Mouse (Mus musculus) brain, embryonic 14.5 days (tissue): Measurements from ENCODE around the gene Ltbp3. TPM values are rescaled to one million over a fixed set of nuclear protein-coding genes. Genes with fewer than 3 reads are reported as not detected.

Experiments
- DNase-seq: peaks from one replicate; pipeline ENCODE4 v3.0.0-alpha.2; 2011; ENCODE audit warnings: low read depth
- CTCF ChIP-seq: fragments of 200-500 bp; IDR thresholded peaks from 2 replicates; pipeline ENCODE4 v1.5.1; 2012; ENCODE audit warnings: inconsistent platforms, mild to moderate bottlenecking, moderate library complexity, borderline replicate concordance; ENCODE audit not compliant: insufficient read depth, insufficient read length; ENCODE audit errors: extremely low read depth
- POLR2A ChIP-seq: fragments of 200-500 bp; IDR thresholded peaks from 2 replicates; pipeline ENCODE4 v1.6.1; 2012; ENCODE audit warnings: mild to moderate bottlenecking, inconsistent platforms, borderline replicate concordance; ENCODE audit not compliant: poor library complexity, insufficient read depth, insufficient read length, severe bottlenecking; ENCODE audit errors: extremely low read depth
- polyA plus RNA-seq: library from polyadenylated mRNA; depleted of rRNA; stranded (reverse); fragments of >200 nt; gene quantifications from 2 replicates; pipeline ENCODE4 v1.2.3, GENCODE M21; 2012; rRNA removed

Gene Ltbp3
- polyA plus RNA-seq, 1 experiment, result 52.1 TPM

- TF ChIP-seq CTCF, result no peak
- TF ChIP-seq POLR2A, result no peak
- DNase-seq, result no peak
Measured at GRCm38 (mm10) chr19:5804371-5804899, 63.7 kb downstream of the Ltbp3 start.

- DNase-seq, result no peak
- TF ChIP-seq POLR2A (no peak), CTCF (no peak)
Measured at GRCm38 (mm10) chr19:5806051-5806808, 65.5 kb downstream of the Ltbp3 start.

GRCm38 (mm10) chr19:5806809-5807205 lies 66.1 kb downstream of the Ltbp3 start:
- TF ChIP-seq CTCF (no peak), POLR2A (no peak)
- no peak for DNase-seq

- no peak for DNase-seq
- no peak for TF ChIP-seq POLR2A
- no peak for TF ChIP-seq CTCF
Measured at GRCm38 (mm10) chr19:5807740-5808139, 67.0 kb downstream of the Ltbp3 start.

Other genes starting within 250 kb of the Ltbp3 start
- 2.5 and 4.7 TPM in 2 replicates for gene 1700020D05Rik, start 237.1 kb upstream of the Ltbp3 start, polyA plus RNA-seq
- 92.3 and 123 TPM in 2 replicates for gene Snx32, start 230.4 kb upstream of the Ltbp3 start, polyA plus RNA-seq
- gene Ovol1, start 180.3 kb upstream of the Ltbp3 start, polyA plus RNA-seq, result 0.31 and 0.42 TPM in 2 replicates
- gene Ap5b1, start 172.9 kb upstream of the Ltbp3 start, polyA plus RNA-seq, result 2.6 and 4.5 TPM in 2 replicates
- gene Rnaseh2c, start 139.0 kb upstream of the Ltbp3 start, polyA plus RNA-seq, result 62.0 and 111 TPM in 2 replicates
- gene Kat5, start 130.7 kb upstream of the Ltbp3 start, polyA plus RNA-seq, result 163 and 181 TPM in 2 replicates
- gene Rela, start 103.4 kb upstream of the Ltbp3 start, polyA plus RNA-seq, result 44.7 and 47.0 TPM in 2 replicates
- 30.8 and 32.5 TPM in 2 replicates for gene Sipa1, start 77.2 kb upstream of the Ltbp3 start, polyA plus RNA-seq
- 21.6 and 22.9 TPM in 2 replicates for gene Map3k11, start 52.2 kb upstream of the Ltbp3 start, polyA plus RNA-seq
- gene Pcnx3, start 52.0 kb upstream of the Ltbp3 start, polyA plus RNA-seq, result 95.9 and 120 TPM in 2 replicates
- 0.13 TPM in 1 of 2 replicates, not detected in the other for gene Kcnk7, start 36.5 kb upstream of the Ltbp3 start, polyA plus RNA-seq
- gene Ehbp1l1, start 14.6 kb upstream of the Ltbp3 start, polyA plus RNA-seq, result 18.3 and 20.4 TPM in 2 replicates
- gene Fam89b, start 11.3 kb upstream of the Ltbp3 start, polyA plus RNA-seq, result 258 and 404 TPM in 2 replicates
- gene Scyl1, start 30.5 kb downstream of the Ltbp3 start, polyA plus RNA-seq, result 130 and 153 TPM in 2 replicates
- gene Frmd8, start 134.4 kb downstream of the Ltbp3 start, polyA plus RNA-seq, result 18.9 and 21.3 TPM in 2 replicates
- 2.6 and 3.5 TPM in 2 replicates for gene Slc25a45, start 136.9 kb downstream of the Ltbp3 start, polyA plus RNA-seq
- 15.2 and 15.5 TPM in 2 replicates for gene Tigd3, start 153.2 kb downstream of the Ltbp3 start, polyA plus RNA-seq
- 180 and 231 TPM in 2 replicates for gene Dpf2, start 172.1 kb downstream of the Ltbp3 start, polyA plus RNA-seq
- 11.7 and 13.7 TPM in 2 replicates for gene Cdc42ep2, start 183.9 kb downstream of the Ltbp3 start, polyA plus RNA-seq
- 33.8 and 56.9 TPM in 2 replicates for gene Pola2, start 223.3 kb downstream of the Ltbp3 start, polyA plus RNA-seq
- gene Slc22a20, start 245.2 kb downstream of the Ltbp3 start, polyA plus RNA-seq, result not detected in 2 replicates